Mouse (Mus musculus): ENCODE results near the gene Nme7.

- no peak for TF ChIP-seq CTCF (IDR thresholded peaks at IDR 0.05; ENCODE audit: borderline replicate concordance, insufficient read depth, low read depth, low read length)
- TF ChIP-seq POLR2A (IDR thresholded peaks at IDR 0.05; ENCODE audit: borderline replicate concordance, insufficient read depth, low read length): no peak
Observed at GRCm38 (mm10) chr1:164373029-164373428, 69.1 kb downstream of the Nme7 start.
